Mouse (Mus musculus) neural tube, embryonic 12.5 days (tissue): ENCODE data around the gene Ifnar2. TPM values are rescaled to one million over a fixed set of nuclear protein-coding genes. Genes with fewer than 3 reads are reported as not detected.
A peak's percentile ranks its signal among the peaks of the same experiment; 100 is the strongest.

Experiments used
- ATAC-seq: fragments of 200-750 bp; cut with Nextera tagmentation; 2 replicates; pipeline ENCODE4 v1.8.0; 2017; ENCODE audit warnings: low read depth, mild to moderate bottlenecking, moderate TSS enrichment, moderate library complexity; ENCODE audit not compliant: low FRiP score
- H3K27ac ChIP-seq: fragments of 300-500 bp; sonication (generic); 2 replicates; pipeline ENCODE4 v1.5.1; 2016
- H3K27me3 ChIP-seq: fragments of 300-500 bp; sonication (generic); replicated peaks from 2 replicates; pipeline ENCODE4 v1.6.1; 2016; ENCODE audit warnings: mild to moderate bottlenecking
- H3K36me3 ChIP-seq: fragments of 300-500 bp; sonication (generic); 2 replicates; pipeline ENCODE4 v1.6.1; 2016; ENCODE audit warnings: mild to moderate bottlenecking
- H3K4me1 ChIP-seq: fragments of 300-500 bp; sonication (generic); 2 replicates; pipeline ENCODE4 v1.6.1; 2016
- H3K4me2 ChIP-seq: fragments of 300-500 bp; sonication (generic); replicated peaks from 2 replicates; pipeline ENCODE4 v1.6.1; 2016; ENCODE audit warnings: mild to moderate bottlenecking
- H3K4me3 ChIP-seq: fragments of 300-500 bp; sonication (generic); 2 replicates; pipeline ENCODE4 v1.5.1; 2016
- H3K9ac ChIP-seq: fragments of 300-500 bp; sonication (generic); 2 replicates; pipeline ENCODE4 v1.6.1; 2016; ENCODE audit warnings: mild to moderate bottlenecking
- H3K9me3 ChIP-seq: fragments of 300-500 bp; sonication (generic); 2 replicates; pipeline ENCODE4 v1.6.1; 2016; ENCODE audit warnings: mild to moderate bottlenecking
- WGBS: fragments of 180-500 bp; shearing (Covaris S2); methylation state at CpG from one replicate; pipeline ENCODE4 v1.1.7; 2016; 5-methylcytosine and 5-hydroxymethylcytosine counted together
- polyA plus RNA-seq: library from polyadenylated mRNA; unstranded; fragments of >200 nt; fragmentation: Nextera tagmentation; extraction: Ambion mirVana; gene quantifications from 2 replicates; pipeline ENCODE4 v1.2.1, GENCODE M21; 2016

Gene Ifnar2
- polyA plus RNA-seq, result 30.7 and 35.4 TPM in 2 replicates

- Histone ChIP-seq H3K4me2 (peak within 1 kb of the TSS; percentile 79), H3K9me3 (no peaks in the 10 kb centered on the region), H3K4me3 (peak within 1 kb of the TSS; percentile 76), H3K36me3 (no peaks in the 10 kb centered on the region), H3K9ac (peak within 1 kb of the TSS; percentile 82), H3K27me3 (no peaks in the 10 kb centered on the region), H3K27ac (peak within 1 kb of the TSS; percentile 71; the same call in 1 of the 2 replicates), H3K4me1 (peaks cover 11% of the 10 kb centered on the region)
- peak; percentile 92 for ATAC-seq
- under 1% methylated on average over 62 of the region's 62 CpGs for WGBS
These were observed at the start of gene Ifnar2 for GRCm38 (mm10) chr16:91372577-91373472. Gene Ifnar2, plus strand, starts transcription at chr16:91372783.

GRCm38 (mm10) chr16:91327605-91328004 lies 45.0 kb upstream of the Ifnar2 start:
- Histone ChIP-seq H3K36me3 (no peaks in the 10 kb centered on the region), H3K27me3 (peaks cover 77% of the 10 kb centered on the region), H3K9me3 (no peaks in the 10 kb centered on the region), H3K9ac (no peak overlapping the region), H3K4me1 (no peaks in the 10 kb centered on the region; the same call in 1 of the 2 replicates), H3K4me2 (no peak overlapping the region), H3K4me3 (no peak overlapping the region), H3K27ac (no peak overlapping the region)
- peak; percentile 50; the same call in 1 of the 2 replicates for ATAC-seq
- 51% methylated on average over 7 of the region's 7 CpGs for WGBS

GRCm38 (mm10) chr16:91328922-91329321 lies 43.7 kb upstream of the Ifnar2 start:
- Histone ChIP-seq H3K4me2 (no peak overlapping the region), H3K27me3 (peaks cover 70% of the 10 kb centered on the region), H3K9ac (no peak overlapping the region), H3K27ac (no peak overlapping the region), H3K9me3 (no peaks in the 10 kb centered on the region), H3K4me3 (no peak overlapping the region), H3K36me3 (no peaks in the 10 kb centered on the region), H3K4me1 (no peaks in the 10 kb centered on the region; the same call in 1 of the 2 replicates)
- WGBS, result 76% methylated on average over 19 of the region's 19 CpGs
- no peak for ATAC-seq

GRCm38 (mm10) chr16:91330496-91330895 lies 42.1 kb upstream of the Ifnar2 start:
- Histone ChIP-seq H3K36me3 (no peaks in the 10 kb centered on the region), H3K27me3 (peaks cover 61% of the 10 kb centered on the region), H3K4me3 (no peak overlapping the region), H3K27ac (no peak overlapping the region), H3K9me3 (no peaks in the 10 kb centered on the region), H3K4me1 (peaks cover 9% of the 10 kb centered on the region; the same call in 1 of the 2 replicates), H3K4me2 (no peak overlapping the region), H3K9ac (no peak overlapping the region)
- ATAC-seq, result no peak
- WGBS, result 67% methylated on average over 6 of the region's 6 CpGs

GRCm38 (mm10) chr16:91331153-91331552 lies 41.4 kb upstream of the Ifnar2 start:
- Histone ChIP-seq H3K27me3 (peaks cover 65% of the 10 kb centered on the region), H3K9me3 (no peaks in the 10 kb centered on the region)
- 45% methylated on average over 5 of the region's 5 CpGs for WGBS

GRCm38 (mm10) chr16:91332880-91333279 lies 39.7 kb upstream of the Ifnar2 start:
- peaks cover 63% of the 10 kb centered on the region for H3K27me3 ChIP-seq
- H3K9me3 ChIP-seq, result no peaks in the 10 kb centered on the region
- H3K27ac ChIP-seq, result no peak overlapping the region
- H3K4me1 ChIP-seq, result peaks cover 13% of the 10 kb centered on the region; the same call in 1 of the 2 replicates
- H3K36me3 ChIP-seq, result no peaks in the 10 kb centered on the region
- no peak overlapping the region for H3K4me2 ChIP-seq
- 66% methylated on average over 7 of the region's 7 CpGs for WGBS
- H3K9ac ChIP-seq, result no peak overlapping the region
- no peak for ATAC-seq
- H3K4me3 ChIP-seq, result no peak overlapping the region

More at GRCm38 (mm10) chr16:91331153-91331552, 41.4 kb upstream of the Ifnar2 start:
- peaks cover 9% of the 10 kb centered on the region; the same call in 1 of the 2 replicates for H3K4me1 ChIP-seq
- H3K27ac ChIP-seq, result no peak overlapping the region
- H3K4me2 ChIP-seq, result no peak overlapping the region
- no peaks in the 10 kb centered on the region for H3K36me3 ChIP-seq
- no peak overlapping the region for H3K4me3 ChIP-seq
- H3K9ac ChIP-seq, result no peak overlapping the region
- no peak for ATAC-seq

GRCm38 (mm10) chr16:91334190-91334893 lies 38.2 kb upstream of the Ifnar2 start:
- ATAC-seq, result peak; percentile 75
- no peak overlapping the region for H3K4me3 ChIP-seq
- no peak overlapping the region for H3K27ac ChIP-seq
- 0 out of 2 replicates have a peak overlapping the region, but pooled peaks have one; percentile 12 for H3K4me2 ChIP-seq
- H3K9me3 ChIP-seq, result no peaks in the 10 kb centered on the region
- H3K9ac ChIP-seq, result no peak overlapping the region
- H3K36me3 ChIP-seq, result no peaks in the 10 kb centered on the region
- WGBS, result 6% methylated on average over 10 of the region's 10 CpGs
- peaks cover 53% of the 10 kb centered on the region for H3K27me3 ChIP-seq
- peaks cover 13% of the 10 kb centered on the region; the same call in 1 of the 2 replicates for H3K4me1 ChIP-seq

- H3K36me3 ChIP-seq, result no peaks in the 10 kb centered on the region
- WGBS, result 89% methylated on average over 4 of the region's 4 CpGs
- peaks cover 45% of the 10 kb centered on the region for H3K27me3 ChIP-seq
- H3K9me3 ChIP-seq, result no peaks in the 10 kb centered on the region
- H3K4me3 ChIP-seq, result no peak overlapping the region
- H3K4me2 ChIP-seq, result no peak overlapping the region
- H3K27ac ChIP-seq, result no peak overlapping the region
- H3K9ac ChIP-seq, result no peak overlapping the region
- no peak for ATAC-seq
- H3K4me1 ChIP-seq, result peaks cover 13% of the 10 kb centered on the region; the same call in 1 of the 2 replicates
These were observed 35.8 kb upstream of the Ifnar2 start for GRCm38 (mm10) chr16:91336753-91337152.

- no peak for ATAC-seq
- Histone ChIP-seq H3K4me3 (no peak overlapping the region), H3K36me3 (no peaks in the 10 kb centered on the region), H3K9ac (0 out of 2 replicates have a peak overlapping the region, but pooled peaks have one; percentile 26), H3K27ac (no peak overlapping the region), H3K4me1 (peaks cover 13% of the 10 kb centered on the region; the same call in 1 of the 2 replicates), H3K9me3 (no peaks in the 10 kb centered on the region), H3K27me3 (peaks cover 44% of the 10 kb centered on the region), H3K4me2 (no peak overlapping the region)
- 58% methylated on average over 5 of the region's 5 CpGs for WGBS
These were observed 35.1 kb upstream of the Ifnar2 start for GRCm38 (mm10) chr16:91337480-91337879.

GRCm38 (mm10) chr16:91346491-91346890 lies 26.1 kb upstream of the Ifnar2 start:
- Histone ChIP-seq H3K4me1 (no peaks in the 10 kb centered on the region; the same call in 1 of the 2 replicates), H3K9me3 (no peaks in the 10 kb centered on the region), H3K9ac (no peak overlapping the region), H3K27me3 (peaks cover 58% of the 10 kb centered on the region), H3K4me3 (no peak overlapping the region), H3K36me3 (no peaks in the 10 kb centered on the region), H3K27ac (no peak overlapping the region), H3K4me2 (no peak overlapping the region)
- 80% methylated on average over 9 of the region's 9 CpGs for WGBS
- no peak for ATAC-seq

- no peaks in the 10 kb centered on the region for H3K36me3 ChIP-seq
- peaks cover 60% of the 10 kb centered on the region for H3K27me3 ChIP-seq
- no peaks in the 10 kb centered on the region for H3K9me3 ChIP-seq
- no peak overlapping the region for H3K4me2 ChIP-seq
- no peak overlapping the region for H3K4me3 ChIP-seq
- no peaks in the 10 kb centered on the region; the same call in 1 of the 2 replicates for H3K4me1 ChIP-seq
- ATAC-seq, result no peak
- WGBS, result 63% methylated on average over 20 of the region's 20 CpGs
- H3K9ac ChIP-seq, result no peak overlapping the region
- H3K27ac ChIP-seq, result no peak overlapping the region
These were observed 24.9 kb upstream of the Ifnar2 start for GRCm38 (mm10) chr16:91347491-91348263.
